Mouse (Mus musculus): ENCODE data around the gene Ccdc12. TPM values are rescaled to one million over a fixed set of nuclear protein-coding genes. Genes with fewer than 3 reads are reported as not detected.
A peak's percentile ranks its signal among the peaks of the same experiment; 100 is the strongest.

Ccdc12 gene
- total RNA-seq (2021), result 60.4 and 79.3 TPM in 2 replicates
- long read RNA-seq, experiment 1, transcript Ccdc12-201 (7 exons, 834 nt), result major isoform, 68 of 82 reads
- long read RNA-seq, experiment 1, partial matches to known transcripts, result 6 of 82 reads
- long read RNA-seq, experiment 1, other reads (novel, unspliced or antisense), result 1 of 82 reads
- long read RNA-seq, experiment 2, transcript Ccdc12-201 (7 exons, 834 nt), result major isoform, 62 of 79 reads
- long read RNA-seq, experiment 2, partial matches to known transcripts, result 8 of 79 reads
- long read RNA-seq, experiment 2, other reads (novel, unspliced or antisense), result 7 of 79 reads

DNA sequence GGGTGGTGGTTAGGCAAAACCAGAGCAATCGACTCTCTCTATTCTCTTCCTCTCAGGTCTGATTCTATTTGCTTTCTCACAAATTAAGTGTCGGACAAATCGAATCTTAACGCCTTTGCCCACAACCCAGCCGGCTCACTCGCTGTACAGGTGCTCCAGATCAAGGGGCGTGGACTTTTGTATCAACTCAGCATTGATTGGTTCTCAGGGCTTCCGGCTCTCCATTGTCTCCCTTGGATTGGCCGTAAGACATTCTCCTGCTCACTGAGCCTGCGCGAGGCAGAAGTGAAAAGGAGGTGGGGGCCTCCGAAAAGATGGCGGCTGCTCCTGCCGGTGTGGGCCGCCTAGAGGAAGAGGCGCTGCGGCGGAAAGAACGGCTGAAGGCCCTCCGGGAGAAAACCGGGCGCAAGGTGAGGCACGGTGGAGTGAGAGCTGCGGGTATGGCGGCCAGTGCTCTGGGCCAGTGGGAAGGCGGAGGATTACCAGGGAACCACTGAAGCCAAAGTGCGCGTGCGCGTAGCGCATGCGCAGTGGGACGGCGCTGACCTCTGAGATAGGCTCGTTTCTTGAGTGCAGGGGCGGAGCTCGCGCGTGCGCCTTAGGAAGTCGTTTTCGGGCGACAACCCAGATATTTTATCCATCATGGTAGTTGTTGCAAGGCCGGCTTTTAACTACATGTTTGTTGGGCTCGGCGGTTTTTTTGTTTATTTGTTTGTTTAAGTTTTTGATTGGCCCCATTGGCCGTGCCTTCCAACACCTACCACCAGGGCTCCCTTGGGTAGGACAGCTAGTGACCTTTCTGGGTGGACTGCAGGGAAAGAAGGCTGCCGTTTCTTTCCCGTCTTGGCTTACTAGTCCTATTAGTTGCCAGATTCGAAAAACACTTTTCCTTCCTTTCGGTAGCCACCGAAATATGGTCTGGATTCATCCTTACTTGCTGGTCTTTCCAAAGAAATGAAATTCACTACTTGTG, at the start of gene Ccdc12:
TSS of gene Ccdc12 (plus strand) at position 255 of the 973 bp plus-strand sequence.
- DNase-seq, result peak; percentile 95

- no peak for DNase-seq
These were observed 44.8 kb upstream of the Ccdc12 start for GRCm38 (mm10) chr9:110611471-110611870.

DNA sequence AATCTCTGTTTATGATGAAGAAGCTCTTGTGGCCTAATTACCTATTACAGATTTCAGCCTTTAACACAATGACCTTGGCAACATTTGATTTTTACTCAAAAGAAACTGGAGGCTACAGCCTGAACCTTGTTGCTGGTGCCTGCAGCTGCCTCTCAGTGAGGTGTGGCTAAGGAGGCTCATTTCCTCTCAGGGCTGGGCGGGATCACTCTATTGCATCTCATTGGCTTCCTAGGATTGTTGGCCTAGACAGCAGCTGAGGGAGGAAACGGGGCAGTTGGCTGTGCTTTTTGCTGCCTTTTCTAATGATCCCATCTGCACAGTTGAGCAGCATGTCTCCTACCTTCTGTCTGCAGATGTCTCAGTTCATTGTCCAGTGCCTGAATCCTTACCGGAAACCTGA, 39.2 kb upstream of the Ccdc12 start:
- peak; percentile 40 for DNase-seq

GRCm38 (mm10) chr9:110620180-110620579, 36.1 kb upstream of the Ccdc12 start:
- no peak for DNase-seq

DNA sequence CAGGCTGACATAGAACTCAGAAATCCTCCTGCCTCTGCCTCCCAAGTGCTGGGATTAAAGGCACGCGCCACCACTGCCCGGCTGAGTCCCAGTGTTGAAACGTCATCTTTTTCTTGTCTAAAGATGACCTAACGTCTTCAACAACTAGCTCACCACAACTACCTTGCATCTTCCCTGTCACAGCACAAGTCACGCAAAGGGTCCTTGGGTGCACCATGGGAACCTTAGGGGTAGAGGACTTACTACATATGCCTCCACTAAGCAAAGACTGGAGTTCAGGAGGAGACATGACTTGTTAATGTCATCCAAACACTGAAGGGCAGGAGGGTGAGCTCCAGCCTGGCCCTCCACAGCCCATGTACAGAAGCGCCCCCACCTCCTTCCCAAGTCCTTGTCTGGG, 35.6 kb upstream of the Ccdc12 start:
- DNase-seq, result no peak

GRCm38 (mm10) chr9:110622621-110623219, 33.6 kb upstream of the Ccdc12 start:
- peak; percentile 60 for DNase-seq

DNA sequence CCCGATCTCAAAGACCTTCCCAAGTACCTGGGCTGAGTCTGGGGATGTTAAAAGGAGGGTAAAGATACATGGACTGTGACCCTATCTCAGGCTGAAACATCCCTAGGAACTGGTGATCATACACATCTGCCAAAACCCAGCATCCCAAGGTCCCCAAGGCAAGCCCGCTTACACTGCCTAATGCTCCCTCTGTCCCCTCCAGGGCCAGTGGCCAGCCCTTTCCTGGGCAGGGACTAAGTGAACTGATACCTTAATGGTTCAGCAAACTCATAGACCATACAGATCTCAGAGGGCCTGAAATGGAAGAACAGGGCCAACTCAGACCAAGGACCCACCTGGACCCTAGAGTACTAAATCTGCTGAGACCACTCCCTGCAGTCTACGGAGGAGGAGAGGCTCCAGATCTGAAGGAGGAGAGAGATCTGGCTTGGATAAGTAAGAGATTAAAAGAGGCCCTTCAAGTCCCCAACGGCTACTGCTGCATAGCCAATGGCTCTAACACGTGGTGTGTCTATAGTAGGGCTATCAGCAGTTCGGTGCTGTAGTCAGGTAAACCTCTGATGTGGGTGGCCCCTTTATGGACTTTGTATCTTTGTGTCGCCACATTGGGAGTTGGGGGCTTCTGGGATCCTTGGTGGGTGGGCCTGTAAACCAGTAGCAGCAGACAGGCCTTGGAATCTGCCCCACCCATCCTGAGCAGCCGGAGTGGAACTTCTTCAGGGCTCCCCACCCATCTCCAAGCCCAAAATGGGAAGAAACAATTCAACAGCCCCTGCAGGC, 32.7 kb upstream of the Ccdc12 start:
- DNase-seq, result no peak

DNA sequence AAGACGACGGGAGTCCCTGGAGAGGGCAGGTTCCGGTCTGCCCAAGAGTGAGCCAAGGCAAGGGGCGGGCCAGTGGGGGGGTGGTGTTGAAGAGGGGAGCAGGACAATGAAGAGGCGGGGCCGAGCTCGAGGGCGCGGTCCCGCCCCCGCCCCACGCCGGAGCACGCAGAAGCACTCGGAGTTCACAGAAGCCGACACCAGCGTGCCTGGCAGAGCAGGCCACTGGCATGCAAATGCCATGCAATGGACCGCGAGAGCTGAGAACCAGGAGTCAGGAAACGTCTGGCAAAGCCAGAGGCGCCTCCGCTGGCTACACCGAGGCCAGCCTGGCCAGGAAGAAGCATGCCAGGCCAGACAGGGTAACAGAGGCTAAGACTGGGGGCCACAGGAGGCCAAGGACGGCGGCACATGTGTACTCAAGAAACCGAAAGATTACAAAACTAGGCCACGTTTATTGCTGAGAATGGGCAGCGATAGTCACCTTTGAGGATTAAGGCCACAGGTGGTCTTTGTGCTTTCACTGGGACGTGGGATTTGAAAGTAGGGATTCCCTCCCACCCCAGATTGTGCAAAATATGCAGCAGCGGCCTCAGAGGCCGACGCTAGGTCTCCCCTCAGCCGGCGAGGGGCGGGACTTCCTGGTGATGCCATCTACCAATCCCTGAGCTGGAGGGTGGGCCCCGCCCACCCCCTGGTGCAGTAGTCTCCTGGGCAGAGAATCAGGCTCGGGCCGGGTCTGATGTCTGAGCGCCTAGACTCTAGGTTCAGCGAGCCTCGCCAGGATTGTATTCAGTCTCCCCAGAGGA, 31.7 kb upstream of the Ccdc12 start, which contains the start of gene Nradd:
TSS of gene Nradd (minus strand) at position 92 of the 806 bp plus-strand sequence.
- DNase-seq, result peak; percentile 95

GRCm38 (mm10) chr9:110625350-110625908, 30.9 kb upstream of the Ccdc12 start:
- no peak for DNase-seq

GRCm38 (mm10) chr9:110630171-110630570, 26.1 kb upstream of the Ccdc12 start:
- no peak for DNase-seq

DNA sequence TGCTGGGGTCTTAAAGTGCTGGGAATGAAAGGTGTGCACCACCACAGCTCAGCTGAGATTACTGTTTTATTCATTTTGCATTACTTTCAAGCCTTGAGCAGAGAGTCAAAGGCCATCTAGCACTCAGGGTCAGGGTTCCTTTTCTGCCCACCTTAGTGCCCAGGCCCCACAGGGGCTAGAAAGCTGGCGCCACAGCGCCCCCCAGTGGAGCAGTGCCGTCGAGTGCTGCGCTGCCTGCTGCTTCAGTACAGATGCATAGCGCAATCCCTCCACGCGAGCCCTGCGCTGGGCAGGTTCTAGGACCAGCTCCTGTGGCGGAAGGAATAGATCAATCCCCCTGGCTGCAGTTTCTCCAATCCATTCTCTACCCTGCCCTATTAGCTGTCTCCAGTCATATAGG, 25.1 kb upstream of the Ccdc12 start:
- peak; percentile 85 for DNase-seq

DNA sequence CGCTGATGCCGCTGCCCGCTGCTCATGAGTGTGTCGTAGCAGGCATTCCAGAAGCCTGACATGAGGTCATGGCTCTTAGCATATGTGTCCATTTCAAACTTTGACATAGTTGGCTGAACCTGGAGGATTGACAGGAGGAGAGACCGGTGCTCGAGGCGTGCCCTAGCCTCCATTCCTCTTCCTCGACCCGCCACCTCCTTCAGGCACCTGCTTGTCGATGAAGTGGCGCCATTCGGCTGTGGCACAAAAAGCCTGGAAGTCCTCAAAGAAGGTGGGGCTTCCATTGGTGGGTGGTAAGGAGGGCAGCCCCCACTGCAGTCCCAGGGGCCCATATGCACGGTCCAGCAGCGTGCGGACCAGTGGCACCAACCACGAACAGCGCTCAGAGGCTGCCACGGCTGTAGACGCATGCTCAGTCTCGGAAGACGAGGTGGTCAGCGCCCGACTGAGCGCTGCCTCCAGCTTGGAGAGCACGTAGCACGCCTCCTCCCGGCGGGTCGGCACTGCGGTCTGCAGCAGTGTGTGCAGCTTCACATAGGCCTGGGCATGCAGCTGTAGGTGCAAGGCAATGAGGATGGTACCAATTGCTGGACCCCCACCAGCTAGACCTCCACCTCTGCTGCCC, 24.5 kb upstream of the Ccdc12 start:
- peak; percentile 53 for DNase-seq

GRCm38 (mm10) chr9:110632671-110633070, 23.6 kb upstream of the Ccdc12 start:
- peak; percentile 57 for DNase-seq

- no peak for DNase-seq
These were observed 22.4 kb upstream of the Ccdc12 start for GRCm38 (mm10) chr9:110633882-110634281.

DNA sequence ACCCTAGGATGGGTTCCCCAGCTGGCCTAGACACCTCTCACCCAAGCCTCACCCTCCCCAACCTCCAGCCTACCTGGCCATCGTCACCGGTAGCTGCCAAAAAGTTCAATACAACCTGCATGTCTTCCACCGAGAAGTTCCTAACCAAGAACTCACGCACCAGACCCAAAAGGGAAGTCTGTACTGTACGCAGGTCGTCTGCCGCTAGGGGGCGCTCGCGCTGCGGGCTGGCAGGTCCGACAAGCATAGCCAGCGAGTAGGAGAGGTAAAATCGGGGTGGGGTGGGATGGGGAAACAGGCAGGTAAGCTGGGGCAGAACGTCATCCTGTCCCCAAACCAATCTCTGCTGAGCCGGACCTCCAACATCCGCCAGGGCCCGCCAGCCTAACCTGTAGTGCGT, 21.1 kb upstream of the Ccdc12 start:
- peak; percentile 95 for DNase-seq

- DNase-seq, result no peak
These were observed 17.7 kb upstream of the Ccdc12 start for GRCm38 (mm10) chr9:110638611-110639021.

DNA sequence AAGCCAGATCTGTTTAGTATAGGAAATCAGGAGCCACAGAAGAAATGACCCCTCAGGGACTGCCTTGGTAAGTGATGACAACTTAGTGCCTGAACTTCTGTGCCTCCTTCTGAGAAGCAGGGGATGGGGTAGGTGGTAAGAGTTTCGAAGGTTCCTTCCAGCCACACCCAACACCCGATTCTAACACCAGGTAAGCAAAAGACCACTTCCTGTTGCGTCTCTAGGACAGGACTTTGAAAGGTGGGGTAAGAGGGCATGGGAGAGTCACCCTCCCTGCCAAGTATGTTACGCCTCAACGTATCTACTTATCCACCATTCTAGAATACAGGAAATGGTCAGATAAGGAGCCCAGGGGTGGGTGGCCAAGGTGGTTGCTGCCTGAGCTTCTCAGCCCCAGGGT, 15.3 kb upstream of the Ccdc12 start:
- no peak for DNase-seq

DNA sequence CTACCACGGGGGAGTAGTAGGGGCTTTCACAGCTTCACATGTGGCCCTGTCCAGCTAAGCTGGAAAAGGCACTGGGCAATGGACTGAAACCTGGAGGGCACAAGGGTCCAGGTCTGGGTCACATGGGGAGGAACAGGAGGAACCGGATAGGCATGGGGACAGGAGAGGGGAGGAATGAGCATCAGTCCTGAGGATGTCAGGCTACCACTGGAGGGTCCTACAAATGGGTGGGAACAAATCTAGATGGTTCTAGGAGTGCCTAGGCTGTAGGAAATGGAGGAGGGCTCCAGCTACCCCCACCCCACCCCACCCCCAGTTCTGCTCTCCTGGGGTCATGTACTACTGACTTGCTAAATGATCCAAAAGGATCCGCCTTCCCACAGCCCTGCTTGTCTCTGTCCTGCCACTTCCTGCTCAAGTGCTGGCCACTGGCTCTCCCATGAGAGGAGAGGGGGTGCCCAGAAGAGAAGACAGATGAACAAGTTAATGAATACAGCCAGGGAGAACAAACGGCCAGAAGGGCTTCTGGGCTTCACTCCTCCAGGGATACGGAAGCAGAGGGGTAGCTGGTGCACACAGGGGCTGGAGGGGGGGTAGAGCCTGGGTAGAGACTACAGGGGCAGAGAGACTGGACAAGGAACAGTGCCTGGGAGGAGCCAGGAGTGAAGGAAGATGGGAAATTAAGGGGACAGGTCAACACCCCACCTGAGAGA, 13.3 kb upstream of the Ccdc12 start:
- no peak for DNase-seq

- no peak for DNase-seq
These were observed 12.5 kb upstream of the Ccdc12 start for GRCm38 (mm10) chr9:110643787-110644186.

- no peak for DNase-seq
These were observed 12.0 kb upstream of the Ccdc12 start for GRCm38 (mm10) chr9:110644295-110644694.

All from adrenal gland, postnatal 14 days (tissue).